Mouse (Mus musculus) right cerebral cortex, postnatal 36 days (tissue): ENCODE measurements around the gene Hhex.

Experiments used
- DNase-seq, 2 experiments: peaks; one replicate each; pipeline ENCODE4 v3.0.0; 2022; ENCODE audit warnings: low spot score in 2 of 2, mixed read lengths in 1 of 2

Gene Hhex

GRCm38 (mm10) chr19:37449246-37449645 lies 14.6 kb downstream of the Hhex start:
- no peak for DNase-seq

DNA sequence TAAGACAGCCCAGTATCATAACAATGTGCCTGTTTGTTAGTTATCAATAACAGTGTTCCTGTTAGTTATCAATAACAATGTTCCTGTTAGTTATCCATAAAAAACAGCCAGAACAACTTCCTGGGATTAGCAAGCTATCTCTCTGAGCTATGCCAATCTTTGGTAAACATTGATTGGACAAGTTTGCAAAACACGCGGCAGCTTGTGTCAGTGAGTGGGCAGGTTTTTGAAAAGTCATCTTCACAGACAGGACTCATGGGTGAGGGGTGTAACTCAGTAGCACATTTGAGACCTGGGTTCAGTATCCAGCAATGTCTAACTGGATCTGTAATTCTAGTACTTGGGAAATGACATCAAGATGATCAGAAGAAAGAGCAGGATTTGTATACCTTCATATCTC lies 20.9 kb downstream of the Hhex start:
- DNase-seq: no peak

GRCm38 (mm10) chr19:37455961-37456360 lies 21.4 kb downstream of the Hhex start:
- DNase-seq: no peak

DNA sequence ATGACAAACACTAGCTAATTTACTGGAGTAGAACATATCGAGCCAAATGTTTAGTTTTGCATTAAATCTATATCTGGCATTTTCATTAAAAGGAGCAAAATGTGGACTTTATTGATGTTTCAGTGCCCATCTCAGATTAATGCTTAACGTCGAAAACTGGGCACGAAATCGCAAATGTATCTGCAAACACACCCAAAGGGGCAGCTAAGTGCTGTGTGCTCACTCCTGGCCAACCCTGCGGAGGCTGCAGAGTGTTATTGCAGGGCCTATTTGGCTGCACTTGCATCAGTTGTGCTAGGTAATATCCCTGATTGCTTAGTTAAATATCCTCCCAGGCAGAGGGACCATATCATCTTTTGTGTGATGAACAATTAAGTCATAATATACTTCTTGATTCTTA lies 23.4 kb downstream of the Hhex start:
- no peak for DNase-seq

- no peak for DNase-seq
Measured at GRCm38 (mm10) chr19:37466403-37466802, 31.8 kb downstream of the Hhex start.

GRCm38 (mm10) chr19:37466978-37467377 lies 32.4 kb downstream of the Hhex start:
- DNase-seq: no peak

GRCm38 (mm10) chr19:37468841-37469566 lies 34.4 kb downstream of the Hhex start:
- no peak for DNase-seq

DNA sequence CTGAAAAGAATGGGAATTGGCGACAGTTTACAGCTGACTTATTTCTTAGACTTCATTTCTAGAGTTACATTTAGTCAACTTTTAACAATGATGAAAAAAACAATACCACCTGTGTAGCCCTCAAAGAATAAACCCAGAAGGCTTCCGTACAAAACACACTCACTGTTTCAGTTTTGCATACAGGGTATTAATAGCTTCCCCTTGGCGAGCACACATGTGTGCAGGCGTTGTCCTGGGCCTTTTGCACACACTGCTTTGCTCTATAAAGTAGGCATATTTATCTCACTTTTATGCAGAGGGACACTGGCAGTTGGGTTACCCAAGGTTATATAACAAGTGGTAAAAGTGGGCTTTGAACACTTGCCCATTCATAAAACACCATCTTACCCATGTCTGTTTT lies 37.1 kb downstream of the Hhex start:
- no peak for DNase-seq

DNA sequence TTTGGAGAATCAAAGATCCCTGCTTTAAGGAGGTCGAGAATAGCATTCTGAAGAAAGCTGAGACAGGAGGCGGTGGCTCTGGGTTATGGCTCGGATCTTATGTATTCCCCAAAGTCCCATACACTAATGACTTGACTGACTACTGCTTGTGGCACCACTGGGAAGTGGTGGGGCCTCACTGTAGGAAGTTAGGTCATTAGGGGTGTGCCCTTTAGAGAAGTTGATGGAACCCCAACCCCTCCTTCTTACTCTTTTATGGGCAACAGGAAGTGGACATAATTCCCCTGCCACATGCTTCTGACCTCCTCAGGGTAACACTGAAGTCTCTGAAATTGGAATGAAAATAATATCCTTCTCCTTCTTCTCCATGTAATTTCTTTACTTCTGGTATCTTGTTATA lies 38.0 kb downstream of the Hhex start:
- no peak for DNase-seq

- no peak for DNase-seq
Measured at GRCm38 (mm10) chr19:37481704-37482103, 47.1 kb downstream of the Hhex start.

DNA sequence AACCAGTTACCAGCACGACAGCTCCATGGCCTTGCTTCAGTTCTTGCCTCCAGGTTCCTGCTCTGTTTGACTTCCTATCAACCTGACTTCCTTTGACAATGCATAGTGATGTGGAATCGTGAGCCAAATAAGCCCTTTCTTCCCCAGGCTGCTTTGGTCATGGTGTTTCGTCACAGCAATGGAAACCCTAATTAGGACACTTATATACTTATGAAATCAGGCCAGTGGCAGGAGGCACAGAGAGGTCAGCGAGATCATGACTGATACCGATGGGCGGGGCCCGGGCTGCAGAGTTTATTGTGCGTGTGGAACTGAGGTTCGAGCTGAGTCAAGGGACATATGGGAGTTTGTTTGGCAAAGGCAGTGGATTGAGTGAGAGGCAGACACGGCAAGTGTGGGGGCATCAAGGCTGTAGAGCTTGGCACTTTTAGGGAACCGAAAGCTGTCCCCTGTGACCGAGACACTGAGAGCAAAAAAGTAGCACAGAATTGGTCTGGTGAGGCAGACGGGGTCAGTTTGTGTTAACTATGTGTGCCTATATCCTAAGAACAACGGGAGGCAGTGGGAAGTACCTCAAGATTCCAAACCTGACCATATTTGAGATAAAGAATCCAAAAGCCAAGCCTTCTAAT lies 48.1 kb downstream of the Hhex start:
- no peak for DNase-seq

GRCm38 (mm10) chr19:37484787-37485186 lies 50.2 kb downstream of the Hhex start:
- no peak for DNase-seq

- no peak for DNase-seq
Measured at GRCm38 (mm10) chr19:37486801-37487200, 52.2 kb downstream of the Hhex start.

DNA sequence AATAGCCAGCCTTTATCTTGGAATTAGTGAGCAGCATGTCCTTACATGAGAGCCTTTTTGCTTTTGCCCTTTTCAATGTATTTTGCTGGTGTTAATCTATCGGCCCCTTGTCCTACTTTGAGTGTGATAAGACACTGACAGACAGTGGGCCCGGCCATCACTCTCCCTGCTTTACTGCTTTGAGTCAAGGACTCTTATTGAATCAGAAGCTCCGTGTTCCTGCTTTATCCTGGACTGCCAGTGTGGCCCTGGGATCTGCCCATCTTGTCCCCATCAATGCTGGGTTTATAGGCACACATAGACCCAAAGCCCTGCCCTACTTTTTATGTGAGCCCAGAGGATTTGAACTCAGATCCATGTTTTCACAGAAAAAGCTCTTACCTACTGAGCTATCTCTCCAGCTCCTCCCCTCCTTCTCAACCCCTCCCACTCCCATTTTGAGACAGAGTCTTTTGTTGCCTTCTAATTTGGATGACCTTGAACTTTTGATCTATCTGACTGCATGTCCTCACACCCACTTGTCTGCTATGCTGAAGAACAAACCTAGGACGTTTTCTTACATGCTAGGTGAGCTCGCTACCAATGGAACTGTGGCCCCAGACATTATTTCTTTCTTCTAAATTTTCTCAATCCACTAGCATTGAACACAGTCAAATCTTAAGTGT lies 53.3 kb downstream of the Hhex start:
- DNase-seq: no peak

DNA sequence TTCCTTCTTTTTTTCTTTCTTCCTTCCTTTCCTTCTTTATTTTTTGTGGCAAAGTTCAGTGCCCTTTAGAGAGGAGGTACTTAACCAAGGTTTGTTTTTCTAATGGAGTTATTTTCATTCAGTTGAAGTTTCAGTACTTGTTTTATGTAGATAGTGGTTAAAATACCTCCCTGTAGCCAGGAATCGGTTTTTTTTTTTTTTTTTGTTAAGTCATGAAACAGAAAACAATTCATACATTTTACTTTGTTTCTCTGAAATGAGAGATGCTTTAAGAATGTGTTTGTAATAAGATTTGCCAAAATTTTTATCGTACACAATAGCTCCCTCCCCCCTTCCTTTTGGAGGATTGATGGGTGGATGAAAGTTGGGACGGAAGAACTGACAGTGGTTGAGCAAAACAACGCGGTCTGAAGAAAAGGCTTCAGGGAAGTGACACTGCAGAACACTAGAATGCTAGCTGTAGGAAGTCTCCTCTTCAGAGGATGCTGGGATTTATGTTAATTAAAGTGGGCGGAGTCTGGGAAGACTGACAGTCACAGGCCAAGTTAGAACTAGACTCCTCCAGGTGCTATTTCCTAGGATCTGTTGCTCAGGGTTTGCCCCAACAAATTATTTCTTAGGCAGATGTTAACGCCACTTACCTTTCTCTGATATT lies 54.1 kb downstream of the Hhex start:
- DNase-seq: no peak
